Mouse (Mus musculus) MEL (cell line): ENCODE data around the gene Emilin2. TPM values are rescaled to one million over a fixed set of nuclear protein-coding genes. Genes with fewer than 3 reads are reported as not detected.

ENCODE experiments used
- DNase-seq: peaks from one replicate; pipeline ENCODE4 v3.0.0; 2011; ENCODE audit warnings: low read depth, low spot score
- H3K27ac ChIP-seq: 2 replicates; pipeline ENCODE4 v1.5.1; 2012; ENCODE audit warnings: low read depth, mild to moderate bottlenecking, control low read depth, low read length, moderate library complexity; ENCODE audit not compliant: control insufficient read depth
- H3K27me3 ChIP-seq, 2 experiments: fragments of 150-350 bp in 1 of 2; sonication (generic) in 1 of 2; 2 replicates each; pipeline ENCODE4 v1.6.1; 2012; ENCODE audit warnings: low read length in 2 of 2, mild to moderate bottlenecking in 2 of 2, improper control_type of control experiment in 1 of 2, moderate library complexity in 1 of 2; ENCODE audit not compliant: insufficient read depth in 2 of 2, control insufficient read depth in 1 of 2
- H3K36me3 ChIP-seq, 2 experiments: 2 replicates each; pipeline ENCODE4 v1.6.1; 2012 to 2014; ENCODE audit warnings: low read length in 2 of 2, improper control_type of control experiment in 1 of 2, inconsistent platforms in 1 of 2, mild to moderate bottlenecking in 1 of 2; ENCODE audit not compliant: insufficient read depth in 2 of 2, control insufficient read depth in 1 of 2
- H3K4me1 ChIP-seq, 2 experiments: fragments of 150-350 bp in 1 of 2; sonication (generic) in 1 of 2; 2 replicates each; pipeline ENCODE4 v1.6.1; 2012; ENCODE audit warnings: low read length in 2 of 2, improper control_type of control experiment in 1 of 2, mild to moderate bottlenecking in 1 of 2; ENCODE audit not compliant: insufficient read depth in 2 of 2, control insufficient read depth in 1 of 2
- H3K4me3 ChIP-seq, 2 experiments: fragments of 150-350 bp in 1 of 2; sonication (generic) in 1 of 2; 2 replicates each; pipeline ENCODE4 v1.5.1; 2012; ENCODE audit warnings: low read depth in 2 of 2, low read length in 2 of 2, mild to moderate bottlenecking in 2 of 2, moderate library complexity in 2 of 2, control low read depth in 1 of 2, improper control_type of control experiment in 1 of 2; ENCODE audit not compliant: control insufficient read depth in 1 of 2, insufficient read depth in 1 of 2
- H3K79me2 ChIP-seq: 2 replicates; pipeline ENCODE4 v1.6.1; 2012; ENCODE audit warnings: mild to moderate bottlenecking, low read length, moderate library complexity; ENCODE audit not compliant: control insufficient read depth, poor library complexity, insufficient read depth
- H3K9ac ChIP-seq: 2 replicates; pipeline ENCODE4 v1.6.1; 2012; ENCODE audit warnings: low read depth, mild to moderate bottlenecking, control low read depth, low read length, moderate library complexity; ENCODE audit not compliant: control insufficient read depth, poor library complexity, severe bottlenecking
- H3K9me3 ChIP-seq: fragments of 150-350 bp; sonication (generic); replicated peaks from 2 replicates; pipeline ENCODE4 v1.6.1; 2012; ENCODE audit warnings: mild to moderate bottlenecking, low read length, improper control_type of control experiment, moderate library complexity; ENCODE audit not compliant: insufficient read depth
- BHLHE40 ChIP-seq: IDR thresholded peaks from 2 replicates; pipeline ENCODE4 v1.6.1; 2012; ENCODE audit warnings: low read depth, mild to moderate bottlenecking, inconsistent platforms, low read length, improper control_type of control experiment, borderline replicate concordance
- CHD1 ChIP-seq: IDR thresholded peaks from 2 replicates; pipeline ENCODE4 v1.6.1; 2012; ENCODE audit warnings: low read depth, mild to moderate bottlenecking, inconsistent platforms, low read length, improper control_type of control experiment
- CHD2 ChIP-seq: IDR thresholded peaks from 2 replicates; pipeline ENCODE4 v1.6.1; 2011; ENCODE audit warnings: low read length, improper control_type of control experiment
- CTCF ChIP-seq, 3 experiments: IDR thresholded peaks in 2 of 3; conservative IDR thresholded peaks in 1 of 3; 2 replicates each; pipeline ENCODE4 v1.5.1; 2011 to 2012; ENCODE audit warnings: low read length in 3 of 3, low read depth in 2 of 3, mild to moderate bottlenecking in 2 of 3, improper control_type of control experiment in 1 of 3, inconsistent platforms in 1 of 3, mixed read lengths in 1 of 3, moderate library complexity in 1 of 3; ENCODE audit not compliant: control insufficient read depth in 1 of 3, insufficient read depth in 1 of 3, poor library complexity in 1 of 3, severe bottlenecking in 1 of 3
- E2F4 ChIP-seq: IDR thresholded peaks from 2 replicates; pipeline ENCODE4 v1.6.1; 2011; ENCODE audit warnings: low read depth, low read length, improper control_type of control experiment, borderline replicate concordance
- ELF1 ChIP-seq: IDR thresholded peaks from 2 replicates; pipeline ENCODE4 v1.6.1; 2014; ENCODE audit warnings: low read depth, mild to moderate bottlenecking, inconsistent platforms, low read length, improper control_type of control experiment, moderate library complexity
- ETS1 ChIP-seq: IDR thresholded peaks from 2 replicates; pipeline ENCODE4 v1.6.1; 2012; ENCODE audit warnings: low read depth, mild to moderate bottlenecking, inconsistent platforms, low read length, improper control_type of control experiment, moderate library complexity
- GATA1 ChIP-seq: IDR thresholded peaks from 2 replicates; pipeline ENCODE4 v1.6.1; 2011; ENCODE audit warnings: low read depth, low read length, improper control_type of control experiment
- HCFC1 ChIP-seq: IDR thresholded peaks from 2 replicates; pipeline ENCODE4 v1.6.1; 2012; ENCODE audit warnings: low read depth, mild to moderate bottlenecking, inconsistent platforms, low read length, improper control_type of control experiment, moderate library complexity
- JUND ChIP-seq: IDR thresholded peaks from 2 replicates; pipeline ENCODE4 v1.6.1; 2011; ENCODE audit warnings: low read depth, mild to moderate bottlenecking, improper control_type of control experiment, low read length
- MAX ChIP-seq: IDR thresholded peaks from 2 replicates; pipeline ENCODE4 v1.6.1; 2011; ENCODE audit warnings: low read length, improper control_type of control experiment
- MAZ ChIP-seq: IDR thresholded peaks from 2 replicates; pipeline ENCODE4 v1.6.1; 2012; ENCODE audit warnings: low read depth, mild to moderate bottlenecking, inconsistent platforms, low read length, improper control_type of control experiment
- MXI1 ChIP-seq: IDR thresholded peaks from 2 replicates; pipeline ENCODE4 v1.6.1; 2011; ENCODE audit warnings: mild to moderate bottlenecking, low read depth, low read length, improper control_type of control experiment
- MYB ChIP-seq: IDR thresholded peaks from 2 replicates; pipeline ENCODE4 v1.6.1; 2011; ENCODE audit warnings: mild to moderate bottlenecking, low read depth, low read length, improper control_type of control experiment
- POLR2AphosphoS2 ChIP-seq: IDR thresholded peaks from 2 replicates; pipeline ENCODE4 v1.6.1; 2011; ENCODE audit warnings: low read length, improper control_type of control experiment
- POLR2AphosphoS5 ChIP-seq: IDR thresholded peaks from 2 replicates; pipeline ENCODE4 v1.6.1; 2012; ENCODE audit warnings: low read depth, borderline replicate concordance, mild to moderate bottlenecking, inconsistent platforms, low read length, moderate library complexity, mixed read lengths
- RAD21 ChIP-seq: IDR thresholded peaks from 2 replicates; pipeline ENCODE4 v1.6.1; 2011; ENCODE audit warnings: mild to moderate bottlenecking, low read depth, low read length, improper control_type of control experiment
- RCOR1 ChIP-seq: IDR thresholded peaks from 2 replicates; pipeline ENCODE4 v1.6.1; 2012; ENCODE audit warnings: low read depth, mild to moderate bottlenecking, inconsistent platforms, low read length, improper control_type of control experiment
- SIN3A ChIP-seq: IDR thresholded peaks from 2 replicates; pipeline ENCODE4 v1.6.1; 2012; ENCODE audit warnings: low read length, improper control_type of control experiment, inconsistent platforms
- SMC3 ChIP-seq: IDR thresholded peaks from 2 replicates; pipeline ENCODE4 v1.6.1; 2011; ENCODE audit warnings: low read depth, low read length, improper control_type of control experiment
- TBP ChIP-seq: IDR thresholded peaks from 2 replicates; pipeline ENCODE4 v1.8.0; 2011; ENCODE audit warnings: low read depth, low read length, improper control_type of control experiment
- TCF12 ChIP-seq: IDR thresholded peaks from 2 replicates; pipeline ENCODE4 v1.6.1; 2014; ENCODE audit warnings: low read depth, mild to moderate bottlenecking, inconsistent platforms, low read length, improper control_type of control experiment, moderate library complexity
- UBTF ChIP-seq: IDR thresholded peaks from 2 replicates; pipeline ENCODE4 v1.6.1; 2012; ENCODE audit warnings: low read depth, mild to moderate bottlenecking, inconsistent platforms, low read length, improper control_type of control experiment, moderate library complexity, borderline replicate concordance; ENCODE audit not compliant: insufficient read depth
- USF1 ChIP-seq: IDR thresholded peaks from 2 replicates; pipeline ENCODE4 v1.6.1; 2014; ENCODE audit warnings: low read depth, mild to moderate bottlenecking, inconsistent platforms, low read length, improper control_type of control experiment, moderate library complexity
- USF2 ChIP-seq, 2 experiments: IDR thresholded peaks; 2 replicates each; pipeline ENCODE4 v1.6.1; 2011 to 2012; ENCODE audit warnings: improper control_type of control experiment in 2 of 2, low read length in 2 of 2, borderline replicate concordance in 1 of 2, inconsistent platforms in 1 of 2, low read depth in 1 of 2, mild to moderate bottlenecking in 1 of 2; ENCODE audit not compliant: insufficient read depth in 1 of 2
- polyA plus RNA-seq, 2 experiments: library from polyadenylated mRNA; stranded (reverse) in 1 of 2; unstranded in 1 of 2; fragments of >175 nt in 1 of 2; fragments of >200 nt in 1 of 2; gene quantifications; 2 replicates each; pipeline versions ENCODE4 v1.2.1 to v1.2.4; 2012; ENCODE audit warnings: low replicate concordance in 2 of 2, low read depth in 1 of 2; ENCODE audit not compliant: insufficient read length in 2 of 2, insufficient read depth in 1 of 2, missing spikeins in 1 of 2
- total RNA-seq: library from RNA; depleted of rRNA; stranded (reverse); fragments of 300-350 nt; gene quantifications from 2 replicates; pipeline ENCODE4 v1.2.3, GENCODE M21; 2012

Emilin2 gene
- total and polyA plus RNA-seq, 3 experiments = 37.4 to 95.5 (median 92.6) TPM

DNA sequence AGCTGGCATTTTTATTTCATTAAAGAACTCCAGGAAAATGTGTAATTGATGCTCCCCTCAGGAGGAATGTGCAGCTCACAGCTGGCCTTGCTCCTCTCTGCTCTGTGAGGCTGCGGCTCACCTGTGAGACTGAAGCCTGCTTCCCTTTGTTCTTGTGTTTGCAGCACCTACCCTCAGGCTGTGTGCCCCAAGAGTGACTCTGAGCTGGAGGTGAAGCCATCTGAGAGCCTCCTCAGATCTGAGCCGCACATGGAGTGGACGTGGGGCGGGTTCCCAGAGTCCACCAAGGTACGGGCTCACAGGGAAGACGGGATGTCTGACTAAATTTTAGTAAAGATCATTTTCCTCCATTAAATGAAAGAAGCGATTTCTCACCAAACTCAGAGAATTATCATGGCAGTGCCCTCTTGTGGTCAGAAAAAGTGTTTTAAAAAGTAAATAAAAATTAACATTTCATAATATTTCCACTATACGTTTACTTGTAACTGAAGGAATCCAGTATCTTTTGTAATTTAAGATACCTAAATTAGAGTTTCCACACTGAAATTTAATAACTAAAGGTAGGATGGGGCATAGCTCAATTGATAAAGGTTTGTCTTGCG lies 81.6 kb downstream of the Emilin2 start (continued):
- no peak for TF ChIP-seq USF2 (IDR thresholded peaks at IDR 0.05; ENCODE audit: borderline replicate concordance in 1 of 2, insufficient read depth in 1 of 2, low read depth in 1 of 2, low read length in 2 of 2)
- TF ChIP-seq MXI1 = no peak
- no peak for TF ChIP-seq TCF12
- peak; percentile 64 for TF ChIP-seq RAD21
- no peak for TF ChIP-seq HCFC1
- TF ChIP-seq GATA1 = no peak
- no peak for TF ChIP-seq E2F4
- no peak for TF ChIP-seq ELF1
- TF ChIP-seq MAZ = no peak
- peak in 2 of 3 experiments; percentile 11 to 57; a peak in 3 of 6 replicates for TF ChIP-seq CTCF (IDR thresholded peaks at IDR 0.05 in 2 of 3, conservative IDR thresholded peaks at IDR 0.05 in 1 of 3; ENCODE audit: control insufficient read depth in 1 of 3, insufficient read depth in 1 of 3, low read depth in 2 of 3, low read length in 3 of 3, poor library complexity in 1 of 3, severe bottlenecking in 1 of 3)
- no peak for TF ChIP-seq POLR2AphosphoS2

- Histone ChIP-seq H3K36me3 (peaks cover 0 to 25% of the 10 kb centered on the region in 2 experiments; a peak in 3 of 4 replicates), H3K4me1 (no peaks in the 10 kb centered on the region), H3K9ac (no peak overlapping the region), H3K9me3 (no peaks in the 10 kb centered on the region), H3K27ac (no peak overlapping the region), H3K79me2 (no peaks in the 10 kb centered on the region), H3K27me3 (no peaks in the 10 kb centered on the region), H3K4me3 (no peak overlapping the region)
- DNase-seq = no peak
- no peak for TF ChIP-seq TBP
- no peak for TF ChIP-seq MXI1
- TF ChIP-seq BHLHE40 = no peak
- TF ChIP-seq UBTF = no peak
- no peak for TF ChIP-seq GATA1
- no peak for TF ChIP-seq MYB
- no peak for TF ChIP-seq CHD2
- no peak for TF ChIP-seq CTCF (IDR thresholded peaks at IDR 0.05 in 2 of 3, conservative IDR thresholded peaks at IDR 0.05 in 1 of 3; ENCODE audit: control insufficient read depth in 1 of 3, insufficient read depth in 1 of 3, low read depth in 2 of 3, low read length in 3 of 3, poor library complexity in 1 of 3, severe bottlenecking in 1 of 3)
- no peak for TF ChIP-seq ETS1
- no peak for TF ChIP-seq SMC3
- no peak for TF ChIP-seq E2F4
- no peak for TF ChIP-seq SIN3A
- TF ChIP-seq POLR2AphosphoS2 = no peak
- no peak for TF ChIP-seq POLR2AphosphoS5
- no peak for TF ChIP-seq MAX
- TF ChIP-seq USF1 = no peak
- TF ChIP-seq CHD1 = no peak
- no peak for TF ChIP-seq JUND
- TF ChIP-seq RCOR1 = no peak
- TF ChIP-seq USF2 (IDR thresholded peaks at IDR 0.05; ENCODE audit: borderline replicate concordance in 1 of 2, insufficient read depth in 1 of 2, low read depth in 1 of 2, low read length in 2 of 2) = no peak
Observed at GRCm38 (mm10) chr17:71228651-71229050, 83.1 kb downstream of the Emilin2 start.
